Mouse (Mus musculus) embryonic facial prominence, embryonic 11.5 days (tissue): ENCODE results near the gene Mixl1. TPM values are rescaled to one million over a fixed set of nuclear protein-coding genes. Genes with fewer than 3 reads are reported as not detected.

ENCODE experiments used
- polyA plus RNA-seq: library from polyadenylated mRNA; unstranded; fragments of >200 nt; fragmentation: Nextera tagmentation; extraction: Ambion mirVana; gene quantifications from 2 replicates; pipeline ENCODE4 v1.2.1, GENCODE M21; 2014

Mixl1 gene
- polyA plus RNA-seq, 1 experiment from 2014 or later, result 0.20 TPM

Other genes with a start within 250 kb of the Mixl1 start
- 1.3 and 1.4 TPM in 2 replicates for gene Stum, start 213.5 kb downstream of the Mixl1 start, polyA plus RNA-seq
- gene Parp1, start 128.1 kb downstream of the Mixl1 start, polyA plus RNA-seq, result 163 and 181 TPM in 2 replicates
- gene Lin9, start 55.9 kb downstream of the Mixl1 start, polyA plus RNA-seq, result 23.1 and 24.6 TPM in 2 replicates
- 19.1 and 20.3 TPM in 2 replicates for gene Acbd3, start 29.0 kb upstream of the Mixl1 start, polyA plus RNA-seq
- gene H3f3a, start 116.9 kb upstream of the Mixl1 start, polyA plus RNA-seq, result 3,882 and 3,910 TPM in 2 replicates
- 38.2 and 38.6 TPM in 2 replicates for gene Sde2, start 154.1 kb upstream of the Mixl1 start, polyA plus RNA-seq
- gene Lefty2, start 196.1 kb upstream of the Mixl1 start, polyA plus RNA-seq, result 0.08 TPM in 1 of 2 replicates, not detected in the other
- 92.7 and 106 TPM in 2 replicates for gene Pycr2, start 207.3 kb upstream of the Mixl1 start, polyA plus RNA-seq
- gene Lefty1, start 238.0 kb upstream of the Mixl1 start, polyA plus RNA-seq, result 0.33 and 0.38 TPM in 2 replicates
- gene Tmem63a, start 245.3 kb upstream of the Mixl1 start, polyA plus RNA-seq, result 3.1 TPM in 2 replicates